Mouse (Mus musculus): ENCODE data around the gene Otop2. TPM values are rescaled to one million over a fixed set of nuclear protein-coding genes. Genes with fewer than 3 reads are reported as not detected.

The Otop2 gene
- total and polyA plus RNA-seq, 2 experiments from 2014 or later = not detected

DNA sequence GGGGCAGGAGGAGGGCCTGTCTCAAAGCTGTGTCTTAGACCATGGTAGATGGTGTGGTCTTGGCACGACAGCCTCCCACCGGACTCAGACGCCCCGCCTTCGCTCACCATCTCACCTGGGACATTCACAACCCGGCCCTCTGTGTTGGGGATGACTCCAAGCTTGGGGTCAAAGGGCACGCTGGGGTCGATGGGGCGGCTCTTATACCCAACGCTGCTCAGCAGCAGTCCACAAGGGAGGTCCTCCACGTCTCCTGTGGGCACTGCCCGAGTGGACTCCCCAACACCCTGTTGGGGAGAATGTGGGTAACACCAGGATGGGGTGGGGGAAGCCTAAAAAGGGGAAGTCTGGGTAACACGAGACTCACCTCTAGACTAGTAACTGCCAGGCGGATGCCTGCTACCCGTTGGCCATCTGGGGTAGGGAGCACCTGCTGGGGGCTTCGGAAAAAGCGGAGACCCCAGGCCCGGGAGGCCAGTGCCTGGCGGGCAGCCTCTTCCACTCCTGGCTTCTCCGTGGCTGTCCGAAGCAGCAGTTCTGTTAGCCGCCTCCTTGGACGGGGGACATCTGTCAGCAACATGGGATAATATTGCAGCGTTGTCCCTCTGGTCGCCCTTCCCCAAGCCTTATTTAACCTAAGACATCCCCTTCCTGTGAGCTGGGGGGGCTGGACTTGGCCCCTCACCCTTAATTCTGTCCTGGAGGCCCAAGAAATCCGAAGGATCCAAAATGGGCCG lies 37.5 kb upstream of the Otop2 start:
- no peak overlapping the region for H3K27ac ChIP-seq (ENCODE audit: low read depth)
- no peaks in the 10 kb centered on the region for H3K9me3 ChIP-seq (replicated peaks; ENCODE audit: control insufficient read depth, low read length)
- H3K36me3 ChIP-seq (replicated peaks; ENCODE audit: control insufficient read depth, insufficient read depth, low read length) = peaks cover 6% of the 10 kb centered on the region; the same call in 1 of the 2 replicates
- H3K27me3 ChIP-seq (ENCODE audit: control insufficient read depth, insufficient read depth, low read length) = peaks cover 42% of the 10 kb centered on the region
- WGBS = 89% methylated on average over 26 of the region's 27 CpGs
- no peak overlapping the region for H3K4me3 ChIP-seq (ENCODE audit: low read depth, low read length)
- no peak for TF ChIP-seq CTCF (IDR thresholded peaks at IDR 0.05; ENCODE audit: low read depth)
- TF ChIP-seq EP300 (IDR thresholded peaks at IDR 0.05; ENCODE audit: low read depth) = no peak
- no peak overlapping the region for H3K4me2 ChIP-seq (ENCODE audit: low read depth, low read length)
- no peak for DNase-seq (ENCODE audit: low spot score)
- H3K9ac ChIP-seq (replicated peaks; ENCODE audit: low read depth, low read length) = no peak overlapping the region
- ATAC-seq (ENCODE audit: insufficient read depth, low read depth) = no peak
- peaks cover 13% of the 10 kb centered on the region; the same call in 1 of the 2 replicates for H3K4me1 ChIP-seq (ENCODE audit: control insufficient read depth, insufficient read depth)

- no peak overlapping the region for H3K4me2 ChIP-seq (ENCODE audit: low read depth, low read length)
- no peak overlapping the region for H3K9ac ChIP-seq (replicated peaks; ENCODE audit: low read depth, low read length)
Measured at GRCm38 (mm10) chr11:115270148-115270861, 36.7 kb upstream of the Otop2 start.

DNA sequence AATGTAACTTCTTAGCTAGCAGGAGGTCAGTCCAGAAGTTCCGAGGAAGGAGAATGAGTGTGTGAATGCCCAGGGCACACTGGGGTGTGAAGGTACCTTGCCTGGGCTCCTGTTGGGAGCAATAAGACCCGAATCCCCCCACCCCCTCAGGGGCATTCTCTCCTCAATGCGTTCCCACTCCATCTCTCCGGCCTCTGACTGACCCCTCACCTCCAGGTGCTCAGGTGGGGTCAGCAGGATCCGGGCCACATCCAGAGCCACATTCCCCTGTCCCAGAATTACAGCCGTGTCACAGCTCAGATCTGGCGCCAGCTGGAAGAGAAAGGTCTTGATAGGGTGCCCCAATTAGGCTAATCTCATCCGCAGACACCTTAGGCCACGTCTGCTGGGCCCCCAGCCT lies 35.9 kb upstream of the Otop2 start:
- peaks cover 10% of the 10 kb centered on the region; the same call in 1 of the 2 replicates for H3K4me1 ChIP-seq (ENCODE audit: control insufficient read depth, insufficient read depth)
- no peak for TF ChIP-seq EP300 (IDR thresholded peaks at IDR 0.05; ENCODE audit: low read depth)
- TF ChIP-seq CTCF (IDR thresholded peaks at IDR 0.05; ENCODE audit: low read depth) = no peak
- no peak overlapping the region for H3K4me3 ChIP-seq (ENCODE audit: low read depth, low read length)
- H3K4me2 ChIP-seq (ENCODE audit: low read depth, low read length) = no peak overlapping the region
- 78% methylated on average over 9 of the region's 9 CpGs for WGBS
- no peak overlapping the region for H3K9ac ChIP-seq (replicated peaks; ENCODE audit: low read depth, low read length)
- ATAC-seq (ENCODE audit: insufficient read depth, low read depth) = no peak
- H3K27me3 ChIP-seq (ENCODE audit: control insufficient read depth, insufficient read depth, low read length) = peaks cover 26% of the 10 kb centered on the region
- no peak overlapping the region for H3K27ac ChIP-seq (ENCODE audit: low read depth)
- H3K9me3 ChIP-seq (replicated peaks; ENCODE audit: control insufficient read depth, low read length) = no peaks in the 10 kb centered on the region
- peaks cover 6% of the 10 kb centered on the region; the same call in 1 of the 2 replicates for H3K36me3 ChIP-seq (replicated peaks; ENCODE audit: control insufficient read depth, insufficient read depth, low read length)
- no peak for DNase-seq (ENCODE audit: low spot score)

More at GRCm38 (mm10) chr11:115270148-115270861, 36.7 kb upstream of the Otop2 start:
- H3K9me3 ChIP-seq (replicated peaks; ENCODE audit: control insufficient read depth, low read length) = no peaks in the 10 kb centered on the region
- H3K27me3 ChIP-seq (ENCODE audit: control insufficient read depth, insufficient read depth, low read length) = peaks cover 34% of the 10 kb centered on the region
- WGBS = 26% methylated on average over 19 of the region's 19 CpGs
- TF ChIP-seq CTCF (IDR thresholded peaks at IDR 0.05; ENCODE audit: low read depth) (peak; percentile 92), EP300 (IDR thresholded peaks at IDR 0.05; ENCODE audit: low read depth) (no peak)
- peaks cover 9% of the 10 kb centered on the region; the same call in 1 of the 2 replicates for H3K4me1 ChIP-seq (ENCODE audit: control insufficient read depth, insufficient read depth)
- peak; percentile 63 for DNase-seq (ENCODE audit: low spot score)
- H3K36me3 ChIP-seq (replicated peaks; ENCODE audit: control insufficient read depth, insufficient read depth, low read length) = peaks cover 6% of the 10 kb centered on the region; the same call in 1 of the 2 replicates
- peak; percentile 12; the same call in 1 of the 2 replicates for ATAC-seq (ENCODE audit: insufficient read depth, low read depth)
- H3K27ac ChIP-seq (ENCODE audit: low read depth) = no peak overlapping the region
- H3K4me3 ChIP-seq (ENCODE audit: low read depth, low read length) = no peak overlapping the region

- ATAC-seq (ENCODE audit: insufficient read depth, low read depth) (no peak), DNase-seq (ENCODE audit: low spot score) (no peak)
- H3K9ac ChIP-seq (replicated peaks; ENCODE audit: low read depth, low read length) = no peak overlapping the region
- H3K36me3 ChIP-seq (replicated peaks; ENCODE audit: control insufficient read depth, insufficient read depth, low read length) = peaks cover 6% of the 10 kb centered on the region; the same call in 1 of the 2 replicates
- no peak overlapping the region for H3K4me2 ChIP-seq (ENCODE audit: low read depth, low read length)
- WGBS = 74% methylated on average over 10 of the region's 10 CpGs
- TF ChIP-seq EP300 (IDR thresholded peaks at IDR 0.05; ENCODE audit: low read depth) = no peak
- TF ChIP-seq CTCF (IDR thresholded peaks at IDR 0.05; ENCODE audit: low read depth) = no peak
- peaks cover 22% of the 10 kb centered on the region for H3K27me3 ChIP-seq (ENCODE audit: control insufficient read depth, insufficient read depth, low read length)
- peaks cover 9% of the 10 kb centered on the region; the same call in 1 of the 2 replicates for H3K4me1 ChIP-seq (ENCODE audit: control insufficient read depth, insufficient read depth)
- H3K27ac ChIP-seq (ENCODE audit: low read depth) = no peak overlapping the region
- no peak overlapping the region for H3K4me3 ChIP-seq (ENCODE audit: low read depth, low read length)
- no peaks in the 10 kb centered on the region for H3K9me3 ChIP-seq (replicated peaks; ENCODE audit: control insufficient read depth, low read length)
Measured at GRCm38 (mm10) chr11:115271481-115271880, 35.5 kb upstream of the Otop2 start.

GRCm38 (mm10) chr11:115272894-115273498 lies 34.0 kb upstream of the Otop2 start:
- peaks cover 7% of the 10 kb centered on the region for H3K27me3 ChIP-seq (ENCODE audit: control insufficient read depth, insufficient read depth, low read length)
- H3K27ac ChIP-seq (ENCODE audit: low read depth) = no peak overlapping the region
- peaks cover 6% of the 10 kb centered on the region; the same call in 1 of the 2 replicates for H3K36me3 ChIP-seq (replicated peaks; ENCODE audit: control insufficient read depth, insufficient read depth, low read length)
- peaks cover 11% of the 10 kb centered on the region for H3K4me1 ChIP-seq (ENCODE audit: control insufficient read depth, insufficient read depth)
- DNase-seq (ENCODE audit: low spot score) (no peak), ATAC-seq (ENCODE audit: insufficient read depth, low read depth) (no peak)
- TF ChIP-seq CTCF (IDR thresholded peaks at IDR 0.05; ENCODE audit: low read depth) = no peak
- no peak for TF ChIP-seq EP300 (IDR thresholded peaks at IDR 0.05; ENCODE audit: low read depth)
- H3K4me2 ChIP-seq (ENCODE audit: low read depth, low read length) = no peak overlapping the region
- 62% methylated on average over 10 of the region's 10 CpGs for WGBS
- no peaks in the 10 kb centered on the region for H3K9me3 ChIP-seq (replicated peaks; ENCODE audit: control insufficient read depth, low read length)
- H3K4me3 ChIP-seq (ENCODE audit: low read depth, low read length) = no peak overlapping the region
- H3K9ac ChIP-seq (replicated peaks; ENCODE audit: low read depth, low read length) = no peak overlapping the region

Measured in heart, postnatal 0 days (tissue).